Mouse (Mus musculus): Measurements from ENCODE around the gene Il16.

DNA sequence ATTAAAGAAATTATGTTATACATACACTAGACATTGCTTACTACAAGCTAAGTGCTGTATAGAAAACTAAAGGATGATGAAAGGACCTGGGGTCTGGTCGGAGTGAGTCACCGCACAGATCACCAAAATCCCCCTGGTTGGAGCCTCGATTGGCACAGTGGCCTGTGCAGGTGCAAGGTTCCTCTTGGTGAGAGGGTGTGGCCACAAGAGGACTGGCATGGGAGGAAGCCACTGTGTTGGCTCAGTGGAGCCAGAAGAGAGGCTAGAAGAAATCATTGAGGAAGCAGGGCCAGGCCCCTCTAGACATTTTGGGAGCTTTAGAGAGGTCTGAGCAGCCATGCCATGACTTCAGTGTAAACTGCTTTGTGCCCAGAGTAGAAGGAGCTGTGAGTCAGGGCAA lies 106.4 kb downstream of the Il16 start:
- no peak for TF ChIP-seq CTCF (IDR thresholded peaks at IDR 0.05; ENCODE audit: low read depth, low read length)
- no peak for TF ChIP-seq EP300 (IDR thresholded peaks at IDR 0.05; ENCODE audit: insufficient read depth, low read depth, low read length)
- no peak for TF ChIP-seq POLR2A (IDR thresholded peaks at IDR 0.05; ENCODE audit: insufficient read depth, low read length)
